Mouse (Mus musculus) CH12.LX (cell line): ENCODE measurements around the gene Klhl12. TPM values are rescaled to one million over a fixed set of nuclear protein-coding genes. Genes with fewer than 3 reads are reported as not detected.
A peak's percentile ranks its signal among the peaks of the same experiment; 100 is the strongest.
"Not testable (repeated sequence)": the region's sequence is repeated elsewhere in the genome, so short reads cannot be mapped to it uniquely, and the experiment has no call there.

Source experiments
- DNase-seq: peaks from one replicate; pipeline ENCODE4 v3.0.0-alpha.2; 2013; ENCODE audit errors: extremely low read depth
- H3K27ac ChIP-seq: 2 replicates; pipeline ENCODE4 v1.5.1; 2012; ENCODE audit warnings: low read depth, mild to moderate bottlenecking, control low read depth, moderate library complexity; ENCODE audit not compliant: insufficient read depth
- H3K27me3 ChIP-seq: replicated peaks from 2 replicates; pipeline ENCODE3; 2012; ENCODE audit warnings: inconsistent platforms
- H3K36me3 ChIP-seq, 2 experiments: replicated peaks in 1 of 2; 2 replicates each; pipeline versions ENCODE3 to v1.6.1; 2012; ENCODE audit warnings: inconsistent platforms in 1 of 2, low read length in 1 of 2, mild to moderate bottlenecking in 1 of 2, mixed read lengths in 1 of 2, moderate library complexity in 1 of 2; ENCODE audit not compliant: control insufficient read depth in 1 of 2, insufficient read depth in 1 of 2
- H3K4me1 ChIP-seq, 2 experiments: 2 replicates each; pipeline ENCODE4 v1.6.1; 2012; ENCODE audit warnings: inconsistent platforms in 1 of 2, moderate library complexity in 1 of 2; ENCODE audit not compliant: insufficient read depth in 2 of 2, control insufficient read depth in 1 of 2
- H3K4me2 ChIP-seq: 2 replicates; pipeline ENCODE4 v1.6.1; 2012; ENCODE audit warnings: low read depth, mild to moderate bottlenecking, control low read depth; ENCODE audit not compliant: poor library complexity, insufficient read depth, severe bottlenecking
- H3K4me3 ChIP-seq, 3 experiments: fragments of 150-350 bp in 1 of 3; sonication (generic) in 1 of 3; replicated peaks in 1 of 3; 2 replicates each; pipeline versions ENCODE3 to v1.5.1; 2011 to 2012; ENCODE audit warnings: low read depth in 2 of 3, low read length in 2 of 3, mild to moderate bottlenecking in 2 of 3, moderate library complexity in 2 of 3, control low read depth in 1 of 3, improper control_type of control experiment in 1 of 3, inconsistent platforms in 1 of 3, mixed read lengths in 1 of 3; ENCODE audit not compliant: poor library complexity in 1 of 3
- H3K79me2 ChIP-seq: replicated peaks from 2 replicates; pipeline ENCODE4 v1.6.1; 2012; ENCODE audit warnings: mild to moderate bottlenecking, moderate library complexity; ENCODE audit not compliant: control insufficient read depth, poor library complexity, insufficient read depth, severe bottlenecking; ENCODE audit errors: extremely low read depth
- H3K9ac ChIP-seq: 2 replicates; pipeline ENCODE4 v1.6.1; 2012; ENCODE audit warnings: low read depth, mild to moderate bottlenecking, control low read depth, moderate library complexity; ENCODE audit not compliant: insufficient read depth
- H3K9me3 ChIP-seq: replicated peaks from 2 replicates; pipeline ENCODE3; 2012; ENCODE audit warnings: low read length, inconsistent platforms, mixed read lengths
- BHLHE40 ChIP-seq: IDR thresholded peaks from 2 replicates; pipeline ENCODE4 v1.6.1; 2011; ENCODE audit warnings: mild to moderate bottlenecking, low read depth, low read length, improper control_type of control experiment
- CHD2 ChIP-seq: IDR thresholded peaks from 2 replicates; pipeline ENCODE4 v1.6.1; 2011; ENCODE audit warnings: low read length, improper control_type of control experiment
- CTCF ChIP-seq, 2 experiments: IDR thresholded peaks in 1 of 2; conservative IDR thresholded peaks in 1 of 2; 2 replicates each; pipeline ENCODE4 v1.5.1; 2011 to 2012; ENCODE audit warnings: low read depth in 2 of 2, low read length in 2 of 2, improper control_type of control experiment in 1 of 2, inconsistent platforms in 1 of 2, mild to moderate bottlenecking in 1 of 2, moderate library complexity in 1 of 2
- E2F4 ChIP-seq: IDR thresholded peaks from 2 replicates; pipeline ENCODE4 v1.6.1; 2011; ENCODE audit warnings: low read depth, low read length, improper control_type of control experiment; ENCODE audit not compliant: insufficient replicate concordance
- ELF1 ChIP-seq: IDR thresholded peaks from 2 replicates; pipeline ENCODE4 v1.6.1; 2014; ENCODE audit warnings: low read depth, mild to moderate bottlenecking, inconsistent platforms, low read length, improper control_type of control experiment
- EP300 ChIP-seq: IDR thresholded peaks from 2 replicates; pipeline ENCODE4 v1.6.1; 2011; ENCODE audit warnings: low read length, improper control_type of control experiment
- ETS1 ChIP-seq: conservative IDR thresholded peaks from 2 replicates; pipeline ENCODE4 v1.6.1; 2012; ENCODE audit warnings: low read depth, mild to moderate bottlenecking, inconsistent platforms, low read length, improper control_type of control experiment, moderate library complexity
- GABPA ChIP-seq: IDR thresholded peaks from 2 replicates; pipeline ENCODE4 v1.6.1; 2012; ENCODE audit warnings: low read depth, low read length, improper control_type of control experiment, inconsistent platforms; ENCODE audit not compliant: insufficient replicate concordance
- IRF4 ChIP-seq: IDR thresholded peaks from 2 replicates; pipeline ENCODE4 v1.6.1; 2014; ENCODE audit warnings: low read depth, mild to moderate bottlenecking, inconsistent platforms, low read length, improper control_type of control experiment
- JUND ChIP-seq: conservative IDR thresholded peaks from 2 replicates; pipeline ENCODE4 v1.6.1; 2011; ENCODE audit warnings: low read depth, low read length, improper control_type of control experiment
- KAT2A ChIP-seq: IDR thresholded peaks from 2 replicates; pipeline ENCODE4 v1.6.1; 2012; ENCODE audit warnings: low read length, improper control_type of control experiment, inconsistent platforms; ENCODE audit not compliant: insufficient replicate concordance
- MEF2A ChIP-seq: IDR thresholded peaks from 2 replicates; pipeline ENCODE4 v1.6.1; 2014; ENCODE audit warnings: low read depth, mild to moderate bottlenecking, inconsistent platforms, low read length, improper control_type of control experiment, borderline replicate concordance
- MYC ChIP-seq: IDR thresholded peaks from 2 replicates; pipeline ENCODE4 v1.6.1; 2011; ENCODE audit warnings: low read depth, mild to moderate bottlenecking, improper control_type of control experiment, low read length
- PAX5 ChIP-seq: IDR thresholded peaks from 2 replicates; pipeline ENCODE4 v1.6.1; 2012; ENCODE audit warnings: low read length, inconsistent platforms, mixed read lengths
- RAD21 ChIP-seq: IDR thresholded peaks from 2 replicates; pipeline ENCODE4 v1.6.1; 2011; ENCODE audit warnings: low read depth, mild to moderate bottlenecking, low read length, improper control_type of control experiment, moderate library complexity
- SMC3 ChIP-seq: IDR thresholded peaks from 2 replicates; pipeline ENCODE4 v1.6.1; 2011; ENCODE audit warnings: low read depth, low read length, improper control_type of control experiment
- TBP ChIP-seq: conservative IDR thresholded peaks from 2 replicates; pipeline ENCODE4 v1.6.1; 2011; ENCODE audit warnings: low read depth, low read length, improper control_type of control experiment
- TCF12 ChIP-seq: IDR thresholded peaks from 2 replicates; pipeline ENCODE4 v1.6.1; 2014; ENCODE audit warnings: low read depth, mild to moderate bottlenecking, inconsistent platforms, low read length, improper control_type of control experiment
- USF1 ChIP-seq: IDR thresholded peaks from 2 replicates; pipeline ENCODE4 v1.6.1; 2014; ENCODE audit warnings: low read depth, mild to moderate bottlenecking, inconsistent platforms, low read length, improper control_type of control experiment
- ZNF384 ChIP-seq: IDR thresholded peaks from 2 replicates; pipeline ENCODE4 v1.6.1; 2012; ENCODE audit warnings: low read depth, low read length, improper control_type of control experiment, inconsistent platforms
- dilution Hi-C: fragments of 300-500 bp; cut with MboI; formaldehyde crosslinking; loops from 2 replicates; pipeline ENCODE4 v1.14.3; 2020; ENCODE audit warnings: low sequenced_read_pairs; ENCODE audit not compliant: extremely low pct_unique_long_range_greater_than_20kb, extremely low pct_ligation_motif_present
- in situ Hi-C: fragments of 300-500 bp; cut with MboI; formaldehyde crosslinking; loops from 3 replicates; pipeline ENCODE4 v1.14.3; 2019; ENCODE audit warnings: low sequenced_read_pairs, low pct_ligation_motif_present, low pct_unique_long_range_greater_than_20kb, mixed read lengths
- polyA plus RNA-seq: library from polyadenylated mRNA; unstranded; fragments of >175 nt; gene quantifications from 2 replicates; pipeline ENCODE4 v1.2.1, GENCODE M21; 2012; ENCODE audit warnings: low read depth; ENCODE audit not compliant: insufficient read length
- total RNA-seq, 2 experiments: library from RNA; depleted of rRNA; stranded (reverse); fragments of 300-350 nt in 1 of 2; fragments of >200 nt in 1 of 2; gene quantifications; 2 replicates each; pipeline ENCODE4 v1.2.3; 2012 to 2014

Gene Klhl12
- total and polyA plus RNA-seq, 3 experiments: 17.6 to 20.8 (median 19.1) TPM

DNA sequence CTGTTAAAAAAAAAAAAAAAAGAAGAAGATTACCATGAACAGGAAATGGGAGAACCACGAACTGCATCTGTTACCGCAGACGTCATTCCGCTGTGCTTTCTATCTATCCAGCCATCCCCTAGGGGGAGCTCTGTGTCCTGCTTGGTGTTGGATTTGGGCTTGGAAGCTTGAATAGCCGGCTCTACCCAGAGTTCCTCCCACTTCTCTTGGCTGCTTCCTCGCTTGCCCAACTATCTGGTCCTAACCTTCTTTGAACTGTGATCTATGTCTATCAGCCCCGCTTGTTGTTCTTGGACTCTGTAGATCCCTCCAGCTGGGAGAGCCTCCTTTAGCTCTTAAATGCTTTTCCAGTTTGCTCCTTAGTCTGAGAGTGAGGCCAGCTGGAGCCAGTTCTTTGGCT lies 63.3 kb downstream of the Klhl12 start:
- H3K27ac ChIP-seq: no peak overlapping the region
- peak; percentile 72 for DNase-seq
- in situ Hi-C loops: no loop called here
- H3K27me3 ChIP-seq: no peaks in the 10 kb centered on the region
- no peak overlapping the region for H3K4me3 ChIP-seq
- H3K4me2 ChIP-seq: no peak overlapping the region
- peak; percentile 73 for TF ChIP-seq RAD21
- TF ChIP-seq PAX5: no peak
- peak; percentile 88 for TF ChIP-seq ZNF384
- peak in 1 of 2 experiments; percentile 78; a peak in 3 of 4 replicates for TF ChIP-seq CTCF (conservative IDR thresholded peaks at IDR 0.05 in 1 of 2, IDR thresholded peaks at IDR 0.05 in 1 of 2; ENCODE audit: low read depth in 2 of 2, low read length in 2 of 2)
- TF ChIP-seq BHLHE40: no peak
- 0 out of 2 replicates have a peak, but pooled peaks have one; percentile 29 for TF ChIP-seq ELF1
- TF ChIP-seq MEF2A: no peak
- TF ChIP-seq SMC3: peak; percentile 55
- peak; percentile 56; the same call in 1 of the 2 replicates for TF ChIP-seq IRF4
- TF ChIP-seq JUND: peak; percentile 41; the same call in 1 of the 2 replicates
- no peaks in the 10 kb centered on the region for H3K9me3 ChIP-seq
- peaks cover 0 to 4% of the 10 kb centered on the region in 2 experiments; a peak in 2 of 4 replicates for H3K4me1 ChIP-seq
- dilution Hi-C loops: no loop called here
- no peak overlapping the region for H3K9ac ChIP-seq
- H3K79me2 ChIP-seq: no peaks in the 10 kb centered on the region
- H3K36me3 ChIP-seq: no peaks in the 10 kb centered on the region

- H3K4me3 ChIP-seq, H3K27ac ChIP-seq, H3K9ac ChIP-seq, H3K79me2 ChIP-seq, dilution Hi-C loops, H3K27me3 ChIP-seq, H3K4me1 ChIP-seq, DNase-seq, H3K4me2 ChIP-seq, H3K36me3 ChIP-seq, in situ Hi-C loops, H3K9me3 ChIP-seq: not testable (repeated sequence)
These were observed 63.9 kb downstream of the Klhl12 start for GRCm38 (mm10) chr1:134519201-134519600.

- no peaks in the 10 kb centered on the region for H3K9me3 ChIP-seq
- dilution Hi-C loops (no loop called here), in situ Hi-C loops (no loop called here)
- no peak overlapping the region for H3K4me3 ChIP-seq
- peaks cover 0 to 4% of the 10 kb centered on the region in 2 experiments; a peak in 2 of 4 replicates for H3K4me1 ChIP-seq
- no peak overlapping the region for H3K9ac ChIP-seq
- H3K27me3 ChIP-seq: no peaks in the 10 kb centered on the region
- H3K36me3 ChIP-seq: no peaks in the 10 kb centered on the region
- no peak overlapping the region for H3K27ac ChIP-seq
- DNase-seq: no peak
- no peaks in the 10 kb centered on the region for H3K79me2 ChIP-seq
- H3K4me2 ChIP-seq: no peak overlapping the region
- TF ChIP-seq EP300 (no peak), MYC (no peak), RAD21 (no peak), GABPA (no peak), ETS1 (no peak), BHLHE40 (no peak), SMC3 (no peak), TBP (no peak), MEF2A (no peak), ELF1 (no peak), TCF12 (no peak), PAX5 (no peak), KAT2A (no peak), E2F4 (no peak), CHD2 (no peak), USF1 (no peak)
These were observed 64.8 kb downstream of the Klhl12 start for GRCm38 (mm10) chr1:134520001-134520721.
